Mouse (Mus musculus) myocyte (in vitro differentiated cells): Measurements from ENCODE around the gene Arhgap25.

Experiments used
- CEBPB ChIP-seq: IDR thresholded peaks from 2 replicates; pipeline ENCODE4 v1.6.1; 2011; ENCODE audit warnings: mild to moderate bottlenecking, moderate library complexity; ENCODE audit not compliant: poor library complexity, insufficient read depth, severe bottlenecking
- E2F4 ChIP-seq: IDR thresholded peaks from one replicate; pipeline ENCODE4 v1.6.1; 2011; ENCODE audit warnings: mild to moderate bottlenecking, control low read depth, moderate library complexity; ENCODE audit not compliant: insufficient read depth
- MAX ChIP-seq: IDR thresholded peaks from one replicate; pipeline ENCODE4 v1.6.1; 2011; ENCODE audit warnings: low read depth, mild to moderate bottlenecking, control low read depth
- MYOD1 ChIP-seq, 3 experiments: IDR thresholded peaks; one replicate each; pipeline ENCODE4 v1.6.1; 2011; ENCODE audit warnings: control low read depth in 2 of 3, low read depth in 2 of 3, mild to moderate bottlenecking in 2 of 3, moderate library complexity in 1 of 3; ENCODE audit not compliant: insufficient read length in 2 of 3, control insufficient read depth in 1 of 3
- MYOG ChIP-seq, 3 experiments: IDR thresholded peaks; one replicate each; pipeline ENCODE4 v1.6.1; 2011; ENCODE audit warnings: control low read depth in 2 of 3, low read depth in 2 of 3, mild to moderate bottlenecking in 2 of 3; ENCODE audit not compliant: insufficient read length in 2 of 3, control insufficient read depth in 1 of 3, insufficient read depth in 1 of 3
- POLR2A ChIP-seq: IDR thresholded peaks from one replicate; pipeline ENCODE4 v1.6.1; 2011; ENCODE audit warnings: low read depth, mild to moderate bottlenecking, control low read depth, moderate library complexity; ENCODE audit not compliant: insufficient read length
- POLR2AphosphoS2 ChIP-seq: IDR thresholded peaks from one replicate; pipeline ENCODE4 v1.6.1; 2011; ENCODE audit warnings: low read depth, control low read depth; ENCODE audit not compliant: insufficient read length
- SRF ChIP-seq: IDR thresholded peaks from one replicate; pipeline ENCODE4 v1.6.1; 2011; ENCODE audit warnings: low read depth; ENCODE audit not compliant: control insufficient read depth, insufficient read length
- TCF12 ChIP-seq: IDR thresholded peaks from one replicate; pipeline ENCODE4 v1.6.1; 2011; ENCODE audit warnings: mild to moderate bottlenecking, control low read depth; ENCODE audit not compliant: poor library complexity, insufficient read depth, severe bottlenecking
- TCF3 ChIP-seq: IDR thresholded peaks from one replicate; pipeline ENCODE4 v1.6.1; 2011; ENCODE audit warnings: low read depth, control low read depth; ENCODE audit not compliant: insufficient read length
- USF1 ChIP-seq: IDR thresholded peaks from one replicate; pipeline ENCODE4 v1.6.1; 2011; ENCODE audit warnings: low read depth, mild to moderate bottlenecking, control low read depth, moderate library complexity

GRCm38 (mm10) chr6:87582456-87582855 lies 49.4 kb upstream of the Arhgap25 start:
- TF ChIP-seq MYOG (IDR thresholded peaks at IDR 0.05; ENCODE audit: control insufficient read depth in 1 of 3, insufficient read depth in 1 of 3, insufficient read length in 2 of 3, low read depth in 2 of 3) = peak; percentile 37 to 92 (median 72)
- no peak for TF ChIP-seq POLR2AphosphoS2
- no peak for TF ChIP-seq MAX
- TF ChIP-seq MYOD1 (IDR thresholded peaks at IDR 0.05; ENCODE audit: control insufficient read depth in 1 of 3, insufficient read length in 2 of 3, low read depth in 2 of 3) = peak in 2 of 3 experiments; percentile 83 to 86
- TF ChIP-seq POLR2A = no peak
- no peak for TF ChIP-seq E2F4
- TF ChIP-seq SRF = no peak
- TF ChIP-seq CEBPB = 0 out of 2 replicates have a peak, but pooled peaks have one; percentile 37
- TF ChIP-seq USF1 = no peak
- TF ChIP-seq TCF12 = peak; percentile 66
- TF ChIP-seq TCF3 = no peak
